Mouse (Mus musculus) limb, embryonic 14.5 days (tissue): Measurements from ENCODE around the gene Wnt5a. TPM values are rescaled to one million over a fixed set of nuclear protein-coding genes. Genes with fewer than 3 reads are reported as not detected.

ENCODE experiments used
- ATAC-seq: fragments of 200-750 bp; cut with Nextera tagmentation; 2 replicates; pipeline ENCODE4 v1.8.0; 2017; ENCODE audit warnings: low read depth, moderate number of reproducible peaks, moderate TSS enrichment; ENCODE audit not compliant: low FRiP score
- DNase-seq: peaks from one replicate; pipeline ENCODE4 v3.0.0-alpha.2; 2015; ENCODE audit warnings: low spot score
- H3K27ac ChIP-seq: fragments of 300-500 bp; sonication (generic); replicated peaks from 2 replicates; pipeline ENCODE4 v1.5.1; 2014; ENCODE audit warnings: low read depth, mild to moderate bottlenecking, low read length, moderate library complexity, mixed read lengths
- H3K27me3 ChIP-seq: fragments of 300-500 bp; sonication (generic); 2 replicates; pipeline ENCODE4 v1.6.1; 2014; ENCODE audit warnings: low read length, mixed read lengths; ENCODE audit not compliant: control insufficient read depth, insufficient read depth
- H3K36me3 ChIP-seq: fragments of 300-500 bp; sonication (generic); 2 replicates; pipeline ENCODE4 v1.6.1; 2014; ENCODE audit warnings: mild to moderate bottlenecking, low read length, moderate library complexity, mixed read lengths; ENCODE audit not compliant: control insufficient read depth, insufficient read depth
- H3K4me1 ChIP-seq: fragments of 300-500 bp; sonication (generic); 2 replicates; pipeline ENCODE4 v1.6.1; 2014; ENCODE audit warnings: antibody characterized with exemption, low read length, mixed read lengths; ENCODE audit not compliant: control insufficient read depth, insufficient read depth
- H3K4me2 ChIP-seq: fragments of 300-500 bp; sonication (generic); replicated peaks from 2 replicates; pipeline ENCODE4 v1.6.1; 2014; ENCODE audit warnings: low read depth, mild to moderate bottlenecking, low read length, moderate library complexity; ENCODE audit not compliant: severe bottlenecking
- H3K4me3 ChIP-seq: fragments of 300-500 bp; sonication (generic); replicated peaks from 2 replicates; pipeline ENCODE4 v1.5.1; 2014; ENCODE audit warnings: low read length
- H3K9ac ChIP-seq: fragments of 300-500 bp; sonication (generic); 2 replicates; pipeline ENCODE4 v1.6.1; 2014; ENCODE audit warnings: mild to moderate bottlenecking, low read depth, low read length, moderate library complexity; ENCODE audit not compliant: severe bottlenecking
- H3K9me3 ChIP-seq: fragments of 300-500 bp; sonication (generic); 2 replicates; pipeline ENCODE4 v1.6.1; 2016; ENCODE audit warnings: low read length; ENCODE audit not compliant: control insufficient read depth
- POLR2A ChIP-seq: fragments of 200-500 bp; IDR thresholded peaks from 2 replicates; pipeline ENCODE4 v1.8.0; 2012; ENCODE audit warnings: inconsistent platforms, mild to moderate bottlenecking, moderate library complexity, borderline replicate concordance; ENCODE audit not compliant: insufficient read depth, insufficient read length; ENCODE audit errors: extremely low read depth
- WGBS: fragments of 180-500 bp; shearing (Covaris S2); extraction: QIAGEN DNeasy Blood & Tissue Kit; methylation state at CpG from one replicate; pipeline ENCODE4 v1.1.7; 2014; 5-methylcytosine and 5-hydroxymethylcytosine counted together
- polyA plus RNA-seq, 2 experiments: library from polyadenylated mRNA; depleted of rRNA in 1 of 2; stranded (reverse) in 1 of 2; unstranded in 1 of 2; fragments of >200 nt; fragmentation: Nextera tagmentation in 1 of 2; extraction: Ambion mirVana in 1 of 2; gene quantifications; 2 replicates each; pipeline versions ENCODE4 v1.2.1 to v1.2.3; 2012 to 2014

The Wnt5a gene
- polyA plus RNA-seq (2012; rRNA removed) (103 and 115 TPM in 2 replicates), polyA plus RNA-seq (2014; fragmentation: Nextera tagmentation; extraction: Ambion mirVana) (108 and 131 TPM in 2 replicates)

DNA sequence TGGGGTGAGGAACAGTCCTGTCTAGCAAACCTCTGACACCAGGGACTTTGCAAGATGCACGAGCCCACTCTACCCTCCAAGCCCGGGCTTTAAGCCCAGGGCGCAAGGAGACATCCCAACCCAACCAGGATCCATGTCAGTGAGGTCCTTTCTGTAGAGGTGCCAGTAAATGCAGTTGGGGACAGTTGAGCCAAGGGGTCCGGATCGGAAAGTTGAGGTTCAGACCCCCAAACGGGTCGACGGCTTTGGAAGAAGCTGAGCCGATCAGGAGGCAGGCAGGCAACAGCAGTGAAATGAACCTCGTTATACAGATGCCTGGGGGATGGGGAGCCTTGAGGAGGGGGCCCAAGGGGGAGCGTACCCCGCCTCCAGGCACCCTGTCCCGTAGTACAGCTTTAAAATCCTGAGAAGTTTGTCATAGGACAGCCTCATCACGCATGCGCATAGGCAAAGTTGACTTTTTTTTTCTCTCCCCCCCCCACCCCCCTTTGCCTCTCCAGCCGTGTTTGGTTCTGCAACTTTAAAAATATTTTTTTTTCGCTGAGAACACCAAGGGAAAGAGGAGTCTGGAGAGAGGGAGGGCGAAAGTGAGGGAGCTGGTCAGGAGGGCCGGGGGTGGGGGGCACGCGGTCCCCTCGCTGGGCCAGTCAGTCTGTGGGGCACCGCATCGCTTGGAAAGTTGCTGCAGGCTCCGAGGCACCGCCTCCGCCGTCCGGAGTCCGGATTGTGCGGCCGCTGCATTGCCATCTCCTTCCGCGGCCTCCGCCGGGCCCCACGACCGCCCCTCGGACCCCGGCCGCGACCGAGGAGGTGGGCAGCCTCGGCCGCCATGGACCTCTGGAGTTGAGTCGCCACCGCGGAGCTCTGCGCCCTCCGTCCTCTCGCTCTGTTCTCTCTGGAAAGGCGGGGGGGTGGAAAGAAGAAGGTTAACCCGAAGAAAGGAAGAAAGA lies at the start of gene Wnt5a:
TSS of gene Wnt5a (plus strand) at position 650 of the 950 bp plus-strand sequence.
- H3K27me3 ChIP-seq: no peaks in the 10 kb centered on the region
- 1% methylated on average over 48 of the region's 53 CpGs for WGBS
- TF ChIP-seq POLR2A: 0 out of 2 replicates have a peak, but pooled peaks have one; percentile 26
- peak; percentile 93 for DNase-seq
- H3K9ac ChIP-seq: peak within 1 kb of the TSS; percentile 98
- ATAC-seq: peak; percentile 28
- H3K4me1 ChIP-seq: peaks cover 14% of the 10 kb centered on the region
- H3K36me3 ChIP-seq: peaks cover 13% of the 10 kb centered on the region; the same call in 1 of the 2 replicates
- H3K9me3 ChIP-seq: no peaks in the 10 kb centered on the region
- H3K27ac ChIP-seq: peak within 1 kb of the TSS; percentile 99
- peak within 1 kb of the TSS; percentile 82 for H3K4me2 ChIP-seq
- peak within 1 kb of the TSS; percentile 87 for H3K4me3 ChIP-seq

DNA sequence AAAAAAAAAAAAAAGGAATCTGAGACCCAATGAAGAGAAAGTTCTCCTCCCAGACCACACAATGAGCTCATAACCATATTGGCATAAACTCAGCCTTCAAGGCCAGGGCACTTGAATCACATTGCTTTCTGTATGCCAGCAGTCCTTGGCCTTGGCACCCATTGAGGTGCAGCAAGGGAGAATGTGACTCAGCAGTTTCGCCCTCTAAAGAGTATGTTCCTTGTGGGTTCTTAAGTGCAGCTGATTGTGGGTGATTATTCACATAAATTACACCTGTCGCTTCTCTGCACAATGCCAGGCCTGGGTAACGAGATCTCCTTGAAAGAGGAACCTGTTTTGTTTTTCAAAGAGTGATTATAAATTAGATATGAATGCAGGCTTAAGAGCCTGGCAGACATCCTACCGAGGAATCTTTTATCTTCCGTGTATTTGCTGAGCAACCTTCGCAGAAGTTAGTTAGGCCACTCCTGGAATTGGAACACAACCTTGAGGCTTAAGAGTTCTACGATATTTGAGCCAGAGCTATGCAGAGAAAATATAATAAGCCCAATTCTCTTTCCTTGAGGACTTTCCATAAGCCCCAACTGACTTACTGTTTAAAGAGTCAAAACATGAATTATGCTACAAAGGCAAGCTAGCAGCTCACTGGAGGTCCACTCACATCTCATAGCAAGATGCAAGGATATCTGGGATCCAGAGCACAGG lies 48.0 kb upstream of the Wnt5a start:
- no peak overlapping the region for H3K9ac ChIP-seq
- H3K36me3 ChIP-seq: no peaks in the 10 kb centered on the region
- DNase-seq: no peak
- H3K27ac ChIP-seq: no peak overlapping the region
- no peaks in the 10 kb centered on the region for H3K9me3 ChIP-seq
- no peak for ATAC-seq
- H3K4me2 ChIP-seq: no peak overlapping the region
- H3K27me3 ChIP-seq: no peaks in the 10 kb centered on the region
- H3K4me1 ChIP-seq: 0 out of 2 replicates have a peak, but pooled peaks cover 5% of the 10 kb centered on the region
- H3K4me3 ChIP-seq: no peak overlapping the region
- TF ChIP-seq POLR2A: no peak
- WGBS: 71% methylated on average over 7 of the region's 7 CpGs

GRCm38 (mm10) chr14:28457428-28457827 lies 47.1 kb upstream of the Wnt5a start:
- no peak overlapping the region for H3K4me2 ChIP-seq
- H3K4me1 ChIP-seq: 0 out of 2 replicates have a peak, but pooled peaks cover 5% of the 10 kb centered on the region
- no peaks in the 10 kb centered on the region for H3K9me3 ChIP-seq
- TF ChIP-seq POLR2A: no peak
- ATAC-seq (no peak), DNase-seq (no peak)
- no peak overlapping the region for H3K9ac ChIP-seq
- no peaks in the 10 kb centered on the region for H3K36me3 ChIP-seq
- WGBS: 51% methylated on average over 3 of the region's 3 CpGs
- no peak overlapping the region for H3K4me3 ChIP-seq
- no peak overlapping the region for H3K27ac ChIP-seq
- H3K27me3 ChIP-seq: no peaks in the 10 kb centered on the region

DNA sequence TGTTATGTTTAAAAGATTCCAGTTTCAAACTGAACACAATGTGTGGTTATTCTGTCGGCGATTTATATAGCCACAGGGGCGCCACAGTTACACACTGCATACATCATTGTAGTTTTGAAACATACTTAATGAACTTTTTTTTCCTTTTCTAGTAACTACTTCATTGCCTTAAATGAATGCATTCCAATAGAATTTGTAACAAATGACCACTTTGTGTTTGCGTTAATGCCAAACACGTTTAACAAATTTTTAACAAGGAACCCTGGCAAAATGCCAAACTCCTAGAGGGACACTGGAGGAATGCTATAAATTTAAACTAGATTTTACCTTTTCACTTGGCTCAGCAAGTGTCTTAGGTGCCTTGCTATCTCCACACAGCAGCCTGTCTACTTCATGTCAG lies 36.6 kb upstream of the Wnt5a start:
- H3K4me2 ChIP-seq: no peak overlapping the region
- no peaks in the 10 kb centered on the region for H3K36me3 ChIP-seq
- no peaks in the 10 kb centered on the region for H3K9me3 ChIP-seq
- no peaks in the 10 kb centered on the region for H3K27me3 ChIP-seq
- 8% methylated on average over 5 of the region's 5 CpGs for WGBS
- peaks cover 53% of the 10 kb centered on the region for H3K4me1 ChIP-seq
- H3K27ac ChIP-seq: 0 out of 2 replicates have a peak overlapping the region, but pooled peaks have one; percentile 63
- DNase-seq (peak; percentile 73), ATAC-seq (no peak; the same call in 1 of the 2 replicates)
- no peak for TF ChIP-seq POLR2A
- H3K9ac ChIP-seq: no peak overlapping the region
- no peak overlapping the region for H3K4me3 ChIP-seq

DNA sequence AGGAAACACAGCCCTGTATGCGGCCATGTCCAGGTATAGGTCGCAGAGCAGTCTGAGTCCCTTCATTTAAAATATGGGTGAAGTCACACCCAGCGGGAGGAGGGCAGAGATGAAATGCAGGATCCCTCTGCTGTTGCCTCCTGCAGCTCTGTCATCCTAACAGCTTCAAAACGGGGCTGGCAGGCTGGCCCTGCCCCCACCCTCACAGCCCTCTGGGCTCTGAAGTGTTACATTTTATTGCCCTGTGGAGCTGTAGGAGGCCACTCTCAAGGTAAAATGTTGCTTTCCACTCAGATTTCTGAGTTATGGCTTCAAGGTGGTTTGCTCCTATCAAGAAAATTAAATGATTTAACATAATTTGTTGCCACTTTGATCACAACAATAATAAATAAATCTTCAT lies 34.9 kb upstream of the Wnt5a start:
- H3K27ac ChIP-seq: no peak overlapping the region
- peaks cover 53% of the 10 kb centered on the region for H3K4me1 ChIP-seq
- H3K36me3 ChIP-seq: no peaks in the 10 kb centered on the region
- DNase-seq (no peak), ATAC-seq (no peak)
- no peak overlapping the region for H3K4me3 ChIP-seq
- WGBS: 4% methylated on average over 4 of the region's 4 CpGs
- no peak for TF ChIP-seq POLR2A
- no peaks in the 10 kb centered on the region for H3K9me3 ChIP-seq
- H3K9ac ChIP-seq: no peak overlapping the region
- H3K27me3 ChIP-seq: no peaks in the 10 kb centered on the region
- no peak overlapping the region for H3K4me2 ChIP-seq
